Mouse (Mus musculus): ENCODE measurements around the gene Pvrig.

GRCm38 (mm10) chr5:138312795-138313194 is 29.0 kb upstream of the Pvrig start:
- TF ChIP-seq POLR2A (IDR thresholded peaks at IDR 0.05; ENCODE audit: insufficient read depth, low read length) (no peak), EP300 (IDR thresholded peaks at IDR 0.05; ENCODE audit: insufficient read depth, low read depth, low read length) (no peak), CTCF (IDR thresholded peaks at IDR 0.05; ENCODE audit: low read depth, low read length) (no peak)

Measured in ES-Bruce4 (cell line).